Mouse (Mus musculus): ENCODE data around the gene Adat3. TPM values are rescaled to one million over a fixed set of nuclear protein-coding genes. Genes with fewer than 3 reads are reported as not detected.
A peak's percentile ranks its signal among the peaks of the same experiment; 100 is the strongest.

Adat3 gene
- total RNA-seq, 2 experiments from 2014 or later, result not detected

- ATAC-seq (replicated peaks; ENCODE audit: low FRiP score, poor library complexity, severe bottlenecking), result no peak
These were observed 4.2 kb downstream of the Adat3 start for GRCm38 (mm10) chr10:80606737-80607350.

- ATAC-seq (replicated peaks; ENCODE audit: low FRiP score, poor library complexity, severe bottlenecking), result no peak
These were observed 5.8 kb downstream of the Adat3 start for GRCm38 (mm10) chr10:80608435-80608834.

- no peak for ATAC-seq (replicated peaks; ENCODE audit: low FRiP score, poor library complexity, severe bottlenecking)
These were observed 6.7 kb downstream of the Adat3 start for GRCm38 (mm10) chr10:80609269-80609924.

GRCm38 (mm10) chr10:80610116-80610785, 7.6 kb downstream of the Adat3 start:
- no peak for ATAC-seq (replicated peaks; ENCODE audit: low FRiP score, poor library complexity, severe bottlenecking)

GRCm38 (mm10) chr10:80611024-80611423, 8.3 kb downstream of the Adat3 start:
- ATAC-seq (replicated peaks; ENCODE audit: low FRiP score, poor library complexity, severe bottlenecking), result peak; percentile 56; the same call in 1 of the 2 replicates

GRCm38 (mm10) chr10:80611905-80612304, 9.2 kb downstream of the Adat3 start:
- no peak for ATAC-seq (replicated peaks; ENCODE audit: low FRiP score, poor library complexity, severe bottlenecking)

- no peak for ATAC-seq (replicated peaks; ENCODE audit: low FRiP score, poor library complexity, severe bottlenecking)
These were observed 11.1 kb downstream of the Adat3 start for GRCm38 (mm10) chr10:80613821-80614220.

GRCm38 (mm10) chr10:80614351-80614750, 11.7 kb downstream of the Adat3 start:
- ATAC-seq (replicated peaks; ENCODE audit: low FRiP score, poor library complexity, severe bottlenecking), result no peak

- no peak for ATAC-seq (replicated peaks; ENCODE audit: low FRiP score, poor library complexity, severe bottlenecking)
These were observed 15.5 kb downstream of the Adat3 start for GRCm38 (mm10) chr10:80618181-80618580.

- no peak for ATAC-seq (replicated peaks; ENCODE audit: low FRiP score, poor library complexity, severe bottlenecking)
These were observed 17.0 kb downstream of the Adat3 start for GRCm38 (mm10) chr10:80619465-80620244.

- ATAC-seq (replicated peaks; ENCODE audit: low FRiP score, poor library complexity, severe bottlenecking), result no peak
These were observed 17.7 kb downstream of the Adat3 start for GRCm38 (mm10) chr10:80620365-80620764.

GRCm38 (mm10) chr10:80620796-80621689, 18.4 kb downstream of the Adat3 start:
- no peak for ATAC-seq (replicated peaks; ENCODE audit: low FRiP score, poor library complexity, severe bottlenecking)

- no peak for ATAC-seq (replicated peaks; ENCODE audit: low FRiP score, poor library complexity, severe bottlenecking)
These were observed 18.9 kb downstream of the Adat3 start for GRCm38 (mm10) chr10:80621690-80621939.

- ATAC-seq (replicated peaks; ENCODE audit: low FRiP score, poor library complexity, severe bottlenecking), result peak; percentile 81
These were observed 19.4 kb downstream of the Adat3 start for GRCm38 (mm10) chr10:80621940-80622660.

GRCm38 (mm10) chr10:80622661-80623456, 20.2 kb downstream of the Adat3 start, which contains the start of gene Csnk1g2:
Gene Csnk1g2 (plus strand): TSS chr10:80622838.
- ATAC-seq (replicated peaks; ENCODE audit: low FRiP score, poor library complexity, severe bottlenecking), result no peak

GRCm38 (mm10) chr10:80623457-80624191, 20.9 kb downstream of the Adat3 start:
- 0 out of 2 replicates have a peak, but pooled peaks have one; percentile 7 for ATAC-seq (replicated peaks; ENCODE audit: low FRiP score, poor library complexity, severe bottlenecking)

- no peak for ATAC-seq (replicated peaks; ENCODE audit: low FRiP score, poor library complexity, severe bottlenecking)
These were observed 23.1 kb downstream of the Adat3 start for GRCm38 (mm10) chr10:80625764-80626163.
